Mouse (Mus musculus): ENCODE results near the gene Hnrnpul1. TPM values are rescaled to one million over a fixed set of nuclear protein-coding genes. Genes with fewer than 3 reads are reported as not detected.
A peak's percentile ranks its signal among the peaks of the same experiment; 100 is the strongest.

Gene Hnrnpul1
- polyA plus RNA-seq, 1 experiment from 2014 or later: 74.2 TPM

GRCm38 (mm10) chr7:25717478-25717877, 37.1 kb downstream of the Hnrnpul1 start:
- Histone ChIP-seq H3K4me1 (ENCODE audit: control insufficient read depth, insufficient read depth, low read length) (peaks cover 8% of the 10 kb centered on the region), H3K27me3 (ENCODE audit: control insufficient read depth, insufficient read depth, low read length) (no peaks in the 10 kb centered on the region), H3K36me3 (ENCODE audit: control insufficient read depth, insufficient read depth, low read length) (peaks cover 28% of the 10 kb centered on the region), H3K4me3 (ENCODE audit: low read depth, low read length) (no peak overlapping the region), H3K9ac (ENCODE audit: low read length) (no peak overlapping the region; the same call in 1 of the 2 replicates), H3K9me3 (ENCODE audit: control insufficient read depth, low read length) (no peaks in the 10 kb centered on the region), H3K27ac (ENCODE audit: low read depth, low read length) (no peak overlapping the region), H3K4me2 (peak overlapping the region; percentile 78; the same call in 1 of the 2 replicates)
- no peak for DNase-seq (ENCODE audit: low spot score, missing footprints)
- WGBS: 89% methylated on average over 3 of the region's 3 CpGs
- no peak for ATAC-seq (ENCODE audit: low FRiP score)

GRCm38 (mm10) chr7:25715731-25716271, 38.8 kb downstream of the Hnrnpul1 start:
- peaks cover 23% of the 10 kb centered on the region for H3K36me3 ChIP-seq (ENCODE audit: control insufficient read depth, insufficient read depth, low read length)
- H3K4me1 ChIP-seq (ENCODE audit: control insufficient read depth, insufficient read depth, low read length): peaks cover 13% of the 10 kb centered on the region
- no peak overlapping the region for H3K9ac ChIP-seq (ENCODE audit: low read length)
- no peak overlapping the region for H3K4me2 ChIP-seq
- H3K27ac ChIP-seq (ENCODE audit: low read depth, low read length): no peak overlapping the region
- ATAC-seq (ENCODE audit: low FRiP score) (no peak), DNase-seq (ENCODE audit: low spot score, missing footprints) (no peak)
- H3K4me3 ChIP-seq (ENCODE audit: low read depth, low read length): no peak overlapping the region
- no peaks in the 10 kb centered on the region for H3K9me3 ChIP-seq (ENCODE audit: control insufficient read depth, low read length)
- H3K27me3 ChIP-seq (ENCODE audit: control insufficient read depth, insufficient read depth, low read length): no peaks in the 10 kb centered on the region
- WGBS: 96% methylated on average over 22 of the region's 22 CpGs

- no peak for DNase-seq (ENCODE audit: low spot score, missing footprints)
- H3K4me2 ChIP-seq: no peak overlapping the region
- no peaks in the 10 kb centered on the region for H3K27me3 ChIP-seq (ENCODE audit: control insufficient read depth, insufficient read depth, low read length)
- H3K4me3 ChIP-seq (ENCODE audit: low read depth, low read length): no peak overlapping the region
- no peak overlapping the region for H3K27ac ChIP-seq (ENCODE audit: low read depth, low read length)
- peaks cover 23% of the 10 kb centered on the region for H3K36me3 ChIP-seq (ENCODE audit: control insufficient read depth, insufficient read depth, low read length)
- ATAC-seq (ENCODE audit: low FRiP score): no peak
- peaks cover 22% of the 10 kb centered on the region for H3K4me1 ChIP-seq (ENCODE audit: control insufficient read depth, insufficient read depth, low read length)
- no peaks in the 10 kb centered on the region for H3K9me3 ChIP-seq (ENCODE audit: control insufficient read depth, low read length)
- WGBS: 90% methylated on average over 8 of the region's 8 CpGs
- H3K9ac ChIP-seq (ENCODE audit: low read length): no peak overlapping the region
These were observed 40.0 kb downstream of the Hnrnpul1 start for GRCm38 (mm10) chr7:25714581-25714980.

- H3K27ac ChIP-seq (ENCODE audit: low read depth, low read length): no peak overlapping the region
- 88% methylated on average over 9 of the region's 9 CpGs for WGBS
- no peak overlapping the region for H3K9ac ChIP-seq (ENCODE audit: low read length)
- H3K9me3 ChIP-seq (ENCODE audit: control insufficient read depth, low read length): no peaks in the 10 kb centered on the region
- DNase-seq (ENCODE audit: low spot score, missing footprints) (no peak), ATAC-seq (ENCODE audit: low FRiP score) (no peak)
- H3K4me2 ChIP-seq: no peak overlapping the region
- H3K4me3 ChIP-seq (ENCODE audit: low read depth, low read length): no peak overlapping the region
- H3K27me3 ChIP-seq (ENCODE audit: control insufficient read depth, insufficient read depth, low read length): no peaks in the 10 kb centered on the region
- H3K4me1 ChIP-seq (ENCODE audit: control insufficient read depth, insufficient read depth, low read length): peaks cover 14% of the 10 kb centered on the region
- H3K36me3 ChIP-seq (ENCODE audit: control insufficient read depth, insufficient read depth, low read length): peaks cover 23% of the 10 kb centered on the region
These were observed 41.8 kb downstream of the Hnrnpul1 start for GRCm38 (mm10) chr7:25712801-25713200.

- Histone ChIP-seq H3K9me3 (ENCODE audit: control insufficient read depth, low read length) (no peaks in the 10 kb centered on the region), H3K4me3 (ENCODE audit: low read depth, low read length) (no peak overlapping the region), H3K9ac (ENCODE audit: low read length) (no peak overlapping the region), H3K36me3 (ENCODE audit: control insufficient read depth, insufficient read depth, low read length) (peaks cover 23% of the 10 kb centered on the region), H3K27ac (ENCODE audit: low read depth, low read length) (no peak overlapping the region), H3K4me2 (no peak overlapping the region), H3K4me1 (ENCODE audit: control insufficient read depth, insufficient read depth, low read length) (peaks cover 14% of the 10 kb centered on the region), H3K27me3 (ENCODE audit: control insufficient read depth, insufficient read depth, low read length) (no peaks in the 10 kb centered on the region)
- WGBS: 43% methylated on average over 7 of the region's 7 CpGs
- DNase-seq (ENCODE audit: low spot score, missing footprints): no peak
- peak; percentile 30; the same call in 1 of the 2 replicates for ATAC-seq (ENCODE audit: low FRiP score)
These were observed 42.8 kb downstream of the Hnrnpul1 start for GRCm38 (mm10) chr7:25711731-25712197.

GRCm38 (mm10) chr7:25711165-25711564, 43.4 kb downstream of the Hnrnpul1 start:
- Histone ChIP-seq H3K9me3 (ENCODE audit: control insufficient read depth, low read length) (no peaks in the 10 kb centered on the region), H3K27me3 (ENCODE audit: control insufficient read depth, insufficient read depth, low read length) (no peaks in the 10 kb centered on the region), H3K4me2 (no peak overlapping the region; the same call in 1 of the 2 replicates), H3K4me3 (ENCODE audit: low read depth, low read length) (no peak overlapping the region), H3K4me1 (ENCODE audit: control insufficient read depth, insufficient read depth, low read length) (peaks cover 14% of the 10 kb centered on the region), H3K9ac (ENCODE audit: low read length) (no peak overlapping the region), H3K36me3 (ENCODE audit: control insufficient read depth, insufficient read depth, low read length) (peaks cover 23% of the 10 kb centered on the region), H3K27ac (ENCODE audit: low read depth, low read length) (no peak overlapping the region)
- 72% methylated on average over 5 of the region's 5 CpGs for WGBS
- DNase-seq (ENCODE audit: low spot score, missing footprints) (no peak), ATAC-seq (ENCODE audit: low FRiP score) (0 out of 2 replicates have a peak, but pooled peaks have one; percentile 10)

GRCm38 (mm10) chr7:25710519-25711130, 43.9 kb downstream of the Hnrnpul1 start:
- H3K27me3 ChIP-seq (ENCODE audit: control insufficient read depth, insufficient read depth, low read length): no peaks in the 10 kb centered on the region
- H3K9ac ChIP-seq (ENCODE audit: low read length): peak overlapping the region; percentile 47
- WGBS: 0% methylated on average over 1 of the region's 7 CpGs
- no peak for DNase-seq (ENCODE audit: low spot score, missing footprints)
- no peak overlapping the region for H3K27ac ChIP-seq (ENCODE audit: low read depth, low read length)
- peaks cover 14% of the 10 kb centered on the region for H3K4me1 ChIP-seq (ENCODE audit: control insufficient read depth, insufficient read depth, low read length)
- H3K4me3 ChIP-seq (ENCODE audit: low read depth, low read length): no peak overlapping the region
- peak; percentile 43; the same call in 1 of the 2 replicates for ATAC-seq (ENCODE audit: low FRiP score)
- no peaks in the 10 kb centered on the region for H3K9me3 ChIP-seq (ENCODE audit: control insufficient read depth, low read length)
- H3K4me2 ChIP-seq: no peak overlapping the region; the same call in 1 of the 2 replicates
- peaks cover 20% of the 10 kb centered on the region for H3K36me3 ChIP-seq (ENCODE audit: control insufficient read depth, insufficient read depth, low read length)

GRCm38 (mm10) chr7:25709961-25710360, 44.6 kb downstream of the Hnrnpul1 start:
- no peaks in the 10 kb centered on the region for H3K27me3 ChIP-seq (ENCODE audit: control insufficient read depth, insufficient read depth, low read length)
- H3K27ac ChIP-seq (ENCODE audit: low read depth, low read length): no peak overlapping the region
- peak overlapping the region; percentile 22; the same call in 1 of the 2 replicates for H3K4me2 ChIP-seq
- peak overlapping the region; percentile 47 for H3K9ac ChIP-seq (ENCODE audit: low read length)
- no peaks in the 10 kb centered on the region for H3K9me3 ChIP-seq (ENCODE audit: control insufficient read depth, low read length)
- peaks cover 16% of the 10 kb centered on the region for H3K36me3 ChIP-seq (ENCODE audit: control insufficient read depth, insufficient read depth, low read length)
- ATAC-seq (ENCODE audit: low FRiP score): peak; percentile 20; the same call in 1 of the 2 replicates
- DNase-seq (ENCODE audit: low spot score, missing footprints): no peak
- 18% methylated on average over 12 of the region's 12 CpGs for WGBS
- no peak overlapping the region for H3K4me3 ChIP-seq (ENCODE audit: low read depth, low read length)
- peaks cover 16% of the 10 kb centered on the region for H3K4me1 ChIP-seq (ENCODE audit: control insufficient read depth, insufficient read depth, low read length)

- no peak overlapping the region for H3K27ac ChIP-seq (ENCODE audit: low read depth, low read length)
- H3K9me3 ChIP-seq (ENCODE audit: control insufficient read depth, low read length): no peaks in the 10 kb centered on the region
- H3K9ac ChIP-seq (ENCODE audit: low read length): no peak overlapping the region
- no peak overlapping the region for H3K4me3 ChIP-seq (ENCODE audit: low read depth, low read length)
- ATAC-seq (ENCODE audit: low FRiP score): no peak
- no peak overlapping the region for H3K4me2 ChIP-seq
- 0 out of 2 replicates have a peak, but pooled peaks cover 2% of the 10 kb centered on the region for H3K27me3 ChIP-seq (ENCODE audit: control insufficient read depth, insufficient read depth, low read length)
- peaks cover 20% of the 10 kb centered on the region for H3K4me1 ChIP-seq (ENCODE audit: control insufficient read depth, insufficient read depth, low read length)
- DNase-seq (ENCODE audit: low spot score, missing footprints): no peak
- 72% methylated on average over 15 of the region's 15 CpGs for WGBS
- no peaks in the 10 kb centered on the region for H3K36me3 ChIP-seq (ENCODE audit: control insufficient read depth, insufficient read depth, low read length)
These were observed 46.8 kb downstream of the Hnrnpul1 start for GRCm38 (mm10) chr7:25707581-25708292.
